Mouse (Mus musculus) inflammation-experienced regulatory T-cells (primary cell): ENCODE data around the gene Cnih1. TPM values are rescaled to one million over a fixed set of nuclear protein-coding genes. Genes with fewer than 3 reads are reported as not detected.

Experiments used
- polyA plus RNA-seq, 2 experiments: library from polyadenylated mRNA; unstranded; fragments of 100-300 nt; shearing (Covaris generic); gene quantifications; one replicate each; pipeline ENCODE4 v1.2.1; 2017

The Cnih1 gene
- polyA plus RNA-seq, result 10 to 100 TPM; 68.6 to 75.2 TPM

GRCm38 (mm10) chr14:46787787-46788504 is at the start of gene Cnih1:
Gene Cnih1 (minus strand): TSS chr14:46788411.

GRCm38 (mm10) chr14:46831837-46832333 is 43.7 kb upstream of the Cnih1 start, which contains the start of gene Cgrrf1:
Gene Cgrrf1 (plus strand): TSS chr14:46832125.

GRCm38 (mm10) chr14:46821873-46822716 is 33.9 kb upstream of the Cnih1 start, which contains the start of gene Gmfb:
Gene Gmfb (minus strand): TSS chr14:46822242.

GRCm38 (mm10) chr14:46760355-46761029 is 27.7 kb downstream of the Cnih1 start, which contains the start of gene Cdkn3:
Gene Cdkn3 (plus strand): TSS chr14:46760541.

Other genes starting within 250 kb of the Cnih1 start
- gene Cdkn3, start 27.9 kb downstream of the Cnih1 start, polyA plus RNA-seq, result 1 to 10 TPM in 1 of 2 experiments, under 1 TPM in 1; 0.53 to 2.0 TPM
- gene Gmfb, start 33.8 kb upstream of the Cnih1 start, polyA plus RNA-seq, result 10 to 100 TPM; 66.3 to 83.3 TPM
- gene Cgrrf1, start 43.7 kb upstream of the Cnih1 start, polyA plus RNA-seq, result 10 to 100 TPM; 12.5 to 16.4 TPM
- gene Samd4, start 94.4 kb upstream of the Cnih1 start, polyA plus RNA-seq, result under 1 TPM; 0.12 to 0.42 TPM